Mouse (Mus musculus) liver, embryonic 15.5 days (tissue): ENCODE measurements around the gene Adar. TPM values are rescaled to one million over a fixed set of nuclear protein-coding genes. Genes with fewer than 3 reads are reported as not detected.
"Not testable (repeated sequence)": the region's sequence is repeated elsewhere in the genome, so short reads cannot be mapped to it uniquely, and the experiment has no call there.

Source experiments
- ATAC-seq: fragments of 200-750 bp; cut with Nextera tagmentation; 2 replicates; pipeline ENCODE4 v1.8.0; 2017; ENCODE audit warnings: moderate number of reproducible peaks, mild to moderate bottlenecking, moderate library complexity; ENCODE audit not compliant: insufficient read depth
- H3K27ac ChIP-seq: fragments of 300-500 bp; sonication (generic); replicated peaks from 2 replicates; pipeline ENCODE4 v1.5.1; 2015; ENCODE audit warnings: mild to moderate bottlenecking, inconsistent platforms
- H3K27me3 ChIP-seq: fragments of 300-500 bp; sonication (generic); 2 replicates; pipeline ENCODE4 v1.6.1; 2015; ENCODE audit warnings: mild to moderate bottlenecking, inconsistent platforms
- H3K36me3 ChIP-seq: fragments of 300-500 bp; sonication (generic); replicated peaks from 2 replicates; pipeline ENCODE4 v1.6.1; 2015; ENCODE audit warnings: moderate library complexity, mild to moderate bottlenecking, inconsistent platforms
- H3K4me1 ChIP-seq: fragments of 300-500 bp; sonication (generic); replicated peaks from 2 replicates; pipeline ENCODE4 v1.6.1; 2015; ENCODE audit warnings: inconsistent platforms
- H3K4me2 ChIP-seq: fragments of 300-500 bp; sonication (generic); 2 replicates; pipeline ENCODE4 v1.6.1; 2015; ENCODE audit warnings: moderate library complexity, mild to moderate bottlenecking, inconsistent platforms
- H3K4me3 ChIP-seq: fragments of 300-500 bp; sonication (generic); replicated peaks from 2 replicates; pipeline ENCODE4 v1.5.1; 2015; ENCODE audit warnings: mild to moderate bottlenecking, inconsistent platforms
- H3K9ac ChIP-seq: fragments of 300-500 bp; sonication (generic); 2 replicates; pipeline ENCODE4 v1.6.1; 2015; ENCODE audit warnings: moderate library complexity, mild to moderate bottlenecking, inconsistent platforms
- H3K9me3 ChIP-seq: fragments of 300-500 bp; sonication (generic); replicated peaks from 2 replicates; pipeline ENCODE4 v1.6.1; 2016; ENCODE audit warnings: inconsistent platforms
- WGBS: fragments of 180-500 bp; shearing (Covaris S2); methylation state at CpG from one replicate; pipeline ENCODE4 v1.1.7; 2015; ENCODE audit warnings: mixed read lengths; ENCODE audit not compliant: insufficient replicate concordance; 5-methylcytosine and 5-hydroxymethylcytosine counted together
- polyA plus RNA-seq: library from polyadenylated mRNA; unstranded; fragments of >200 nt; fragmentation: Nextera tagmentation; extraction: Ambion mirVana; gene quantifications from 2 replicates; pipeline ENCODE4 v1.2.1, GENCODE M21; 2015

Adar gene
- polyA plus RNA-seq, 1 experiment from 2014 or later: 8.0 TPM

GRCm38 (mm10) chr3:89799476-89799875 lies 84.7 kb downstream of the Adar start:
- Histone ChIP-seq H3K4me2 (no peak overlapping the region), H3K4me3 (no peak overlapping the region), H3K27me3 (peaks cover 10% of the 10 kb centered on the region; the same call in 1 of the 2 replicates), H3K4me1 (0 out of 2 replicates have a peak, but pooled peaks cover 6% of the 10 kb centered on the region), H3K9me3 (no peaks in the 10 kb centered on the region), H3K36me3 (no peaks in the 10 kb centered on the region), H3K27ac (no peak overlapping the region), H3K9ac (no peak overlapping the region)
- WGBS: 29% methylated on average over 13 of the region's 13 CpGs
- no peak for ATAC-seq

GRCm38 (mm10) chr3:89800078-89800477 lies 85.3 kb downstream of the Adar start:
- WGBS: 52% methylated on average over 3 of the region's 3 CpGs
- not testable (repeated sequence) for H3K4me3 ChIP-seq, H3K9ac ChIP-seq, H3K9me3 ChIP-seq, ATAC-seq, H3K27me3 ChIP-seq, H3K27ac ChIP-seq, H3K4me1 ChIP-seq, H3K4me2 ChIP-seq, H3K36me3 ChIP-seq

GRCm38 (mm10) chr3:89800774-89801506 lies 86.1 kb downstream of the Adar start:
- no peak for ATAC-seq
- 60% methylated on average over 5 of the region's 5 CpGs for WGBS

GRCm38 (mm10) chr3:89801507-89801847 lies 86.7 kb downstream of the Adar start:
- Histone ChIP-seq H3K9me3 (no peaks in the 10 kb centered on the region), H3K4me3 (no peak overlapping the region), H3K27ac (no peak overlapping the region), H3K4me1 (0 out of 2 replicates have a peak, but pooled peaks cover 6% of the 10 kb centered on the region), H3K27me3 (peaks cover 3% of the 10 kb centered on the region; the same call in 1 of the 2 replicates), H3K36me3 (no peaks in the 10 kb centered on the region), H3K4me2 (no peak overlapping the region), H3K9ac (no peak overlapping the region)
- 2% methylated on average over 3 of the region's 3 CpGs for WGBS
- ATAC-seq: no peak

More at GRCm38 (mm10) chr3:89800774-89801506, 86.1 kb downstream of the Adar start:
- no peaks in the 10 kb centered on the region for H3K36me3 ChIP-seq
- H3K9me3 ChIP-seq: no peaks in the 10 kb centered on the region
- no peak overlapping the region for H3K9ac ChIP-seq
- peaks cover 3% of the 10 kb centered on the region; the same call in 1 of the 2 replicates for H3K27me3 ChIP-seq
- 0 out of 2 replicates have a peak, but pooled peaks cover 6% of the 10 kb centered on the region for H3K4me1 ChIP-seq
- no peak overlapping the region for H3K4me3 ChIP-seq
- H3K27ac ChIP-seq: no peak overlapping the region
- no peak overlapping the region for H3K4me2 ChIP-seq

GRCm38 (mm10) chr3:89802876-89803275 lies 88.1 kb downstream of the Adar start:
- no peak for ATAC-seq
- H3K9me3 ChIP-seq: no peaks in the 10 kb centered on the region
- 68% methylated on average over 15 of the region's 15 CpGs for WGBS
- peaks cover 17% of the 10 kb centered on the region for H3K4me1 ChIP-seq
- H3K9ac ChIP-seq: no peak overlapping the region
- H3K27ac ChIP-seq: no peak overlapping the region
- H3K27me3 ChIP-seq: peaks cover 3% of the 10 kb centered on the region; the same call in 1 of the 2 replicates
- no peak overlapping the region for H3K4me3 ChIP-seq
- H3K36me3 ChIP-seq: no peaks in the 10 kb centered on the region
- H3K4me2 ChIP-seq: no peak overlapping the region

Other genes starting within 250 kb of the Adar start
- gene Kcnn3, start 194.9 kb upstream of the Adar start, polyA plus RNA-seq: 0.03 and 0.08 TPM in 2 replicates
- 0.16 and 0.17 TPM in 2 replicates for gene Chrnb2, start 49.6 kb downstream of the Adar start, polyA plus RNA-seq
- gene Ube2q1, start 58.6 kb downstream of the Adar start, polyA plus RNA-seq: 3.1 and 3.5 TPM in 2 replicates
- gene She, start 116.3 kb downstream of the Adar start, polyA plus RNA-seq: 0.93 and 1.2 TPM in 2 replicates
- gene Il6ra, start 198.2 kb downstream of the Adar start, polyA plus RNA-seq: 5.3 and 6.3 TPM in 2 replicates
- gene Atp8b2, start 248.5 kb downstream of the Adar start, polyA plus RNA-seq: 1.3 and 1.7 TPM in 2 replicates